Mouse (Mus musculus): ENCODE measurements around the gene Tmem229a. TPM values are rescaled to one million over a fixed set of nuclear protein-coding genes. Genes with fewer than 3 reads are reported as not detected.

The Tmem229a gene
- polyA plus RNA-seq, 1 experiment from 2014 or later = 2.0 TPM

DNA sequence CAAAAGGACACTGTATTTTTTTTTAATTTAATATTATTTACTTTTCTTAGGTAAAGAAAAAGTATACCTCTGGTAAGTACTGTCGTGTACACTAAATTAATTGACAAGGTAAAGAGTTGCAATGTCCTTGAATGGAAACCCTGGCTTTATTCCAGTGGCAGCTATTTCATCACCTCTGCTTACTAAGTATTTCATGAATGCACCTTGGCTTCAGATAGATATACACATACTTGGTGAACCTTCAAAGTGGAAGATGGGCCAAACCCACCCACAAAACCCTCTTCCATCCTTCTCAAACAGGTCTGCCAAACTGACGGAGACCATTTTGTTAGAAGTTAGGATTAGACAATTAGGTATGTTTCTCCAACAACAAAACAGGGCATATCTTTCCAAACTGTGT is 5.4 kb downstream of the Tmem229a start:
- Histone ChIP-seq H3K27ac (no peak overlapping the region), H3K4me3 (no peak overlapping the region), H3K36me3 (no peaks in the 10 kb centered on the region), H3K27me3 (peaks cover 6% of the 10 kb centered on the region; the same call in 1 of the 2 replicates), H3K4me1 (replicated peaks) (peaks cover 5% of the 10 kb centered on the region), H3K4me2 (no peak overlapping the region), H3K9me3 (no peaks in the 10 kb centered on the region), H3K9ac (no peak overlapping the region)
- WGBS = 93% methylated on average over 2 of the region's 2 CpGs
- no peak for ATAC-seq (ENCODE audit: low FRiP score)

DNA sequence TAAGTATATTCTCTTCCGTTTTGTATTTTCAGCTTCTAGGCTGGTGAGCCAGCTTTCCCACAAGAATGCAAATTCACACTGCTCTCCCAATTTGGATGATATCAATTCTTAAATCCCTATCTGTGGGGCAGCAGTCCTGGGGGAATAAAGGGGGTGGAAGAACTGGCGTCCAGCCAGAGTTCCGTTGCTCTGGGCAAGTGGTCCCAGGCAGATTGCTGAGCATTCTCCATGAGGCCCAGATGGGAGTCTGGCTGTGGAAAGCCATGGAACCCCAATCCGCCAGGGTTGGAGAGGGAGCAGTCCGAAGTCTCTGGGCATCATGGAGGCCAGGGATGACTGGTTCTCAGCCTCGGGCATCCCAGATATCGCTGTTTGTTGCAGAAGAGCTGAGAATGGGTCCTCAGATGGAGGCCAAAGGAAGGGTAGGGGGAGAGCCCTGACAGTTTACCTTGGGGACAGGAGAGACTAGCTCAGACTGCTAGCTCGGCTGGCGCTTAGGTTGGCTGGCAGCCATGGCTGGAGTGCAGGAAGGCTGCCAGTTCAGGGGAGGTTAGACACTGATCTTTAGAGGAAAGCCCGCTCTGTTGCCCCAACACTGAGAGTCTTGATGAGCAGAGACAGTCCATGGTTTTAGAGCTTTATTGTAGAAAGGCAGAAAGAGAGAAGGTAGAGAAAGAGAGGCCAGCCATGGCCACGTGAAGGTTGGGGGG is 30.9 kb downstream of the Tmem229a start:
- no peak overlapping the region for H3K27ac ChIP-seq
- H3K4me3 ChIP-seq = no peak overlapping the region
- no peak overlapping the region for H3K9ac ChIP-seq
- no peaks in the 10 kb centered on the region for H3K27me3 ChIP-seq
- no peaks in the 10 kb centered on the region for H3K4me1 ChIP-seq (replicated peaks)
- no peaks in the 10 kb centered on the region for H3K9me3 ChIP-seq
- no peak for ATAC-seq (ENCODE audit: low FRiP score)
- no peaks in the 10 kb centered on the region for H3K36me3 ChIP-seq
- no peak overlapping the region for H3K4me2 ChIP-seq
- WGBS = 94% methylated on average over 11 of the region's 11 CpGs

DNA sequence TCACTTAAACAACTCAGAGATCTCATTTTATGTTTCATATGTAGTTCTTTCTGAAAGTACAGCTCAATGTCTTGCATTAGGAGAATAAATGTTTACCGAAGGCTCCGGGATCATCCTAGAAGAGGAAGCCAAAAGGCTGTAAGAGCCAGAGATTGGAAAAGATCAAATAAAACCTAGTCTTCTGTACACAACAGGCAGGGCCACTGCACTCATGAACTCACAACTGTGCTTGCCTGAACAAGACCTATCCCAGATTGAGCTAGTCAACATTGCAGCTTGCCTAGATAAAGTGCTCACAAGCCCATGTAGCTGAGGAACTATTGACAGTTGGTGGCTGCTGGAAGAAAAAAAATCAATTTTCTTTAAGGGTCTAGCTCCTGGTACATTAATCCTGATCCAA is 42.5 kb downstream of the Tmem229a start:
- no peak for ATAC-seq (ENCODE audit: low FRiP score)
- no peak overlapping the region for H3K4me3 ChIP-seq
- H3K4me1 ChIP-seq (replicated peaks) = no peaks in the 10 kb centered on the region
- H3K4me2 ChIP-seq = no peak overlapping the region
- no peak overlapping the region for H3K9ac ChIP-seq
- no peak overlapping the region for H3K27ac ChIP-seq
- no peaks in the 10 kb centered on the region for H3K9me3 ChIP-seq
- H3K27me3 ChIP-seq = no peaks in the 10 kb centered on the region
- H3K36me3 ChIP-seq = no peaks in the 10 kb centered on the region
- 98% methylated on average over 2 of the region's 2 CpGs for WGBS

DNA sequence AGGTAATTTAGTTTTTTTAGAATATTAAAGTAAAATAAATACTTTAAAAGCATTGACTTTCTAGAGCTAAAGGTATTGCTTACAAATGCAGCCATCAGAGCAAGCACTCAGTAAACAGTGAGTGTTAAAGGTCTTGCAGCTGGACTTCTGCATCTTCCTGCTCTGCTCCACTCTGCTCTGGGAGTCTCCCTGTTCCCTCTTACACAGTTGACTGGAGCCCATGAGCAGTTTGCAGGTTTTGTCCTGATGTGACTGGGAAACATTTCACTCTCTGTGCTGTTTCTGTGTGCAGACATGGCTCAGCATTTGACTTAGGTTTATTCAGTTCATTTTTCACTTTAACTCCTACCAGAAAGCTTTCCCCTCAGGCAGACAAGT is 45.4 kb downstream of the Tmem229a start:
- Histone ChIP-seq H3K9ac (no peak overlapping the region), H3K36me3 (no peaks in the 10 kb centered on the region), H3K9me3 (no peaks in the 10 kb centered on the region), H3K4me1 (replicated peaks) (no peaks in the 10 kb centered on the region), H3K4me3 (no peak overlapping the region), H3K27ac (no peak overlapping the region), H3K4me2 (no peak overlapping the region), H3K27me3 (no peaks in the 10 kb centered on the region)
- no peak for ATAC-seq (ENCODE audit: low FRiP score)

DNA sequence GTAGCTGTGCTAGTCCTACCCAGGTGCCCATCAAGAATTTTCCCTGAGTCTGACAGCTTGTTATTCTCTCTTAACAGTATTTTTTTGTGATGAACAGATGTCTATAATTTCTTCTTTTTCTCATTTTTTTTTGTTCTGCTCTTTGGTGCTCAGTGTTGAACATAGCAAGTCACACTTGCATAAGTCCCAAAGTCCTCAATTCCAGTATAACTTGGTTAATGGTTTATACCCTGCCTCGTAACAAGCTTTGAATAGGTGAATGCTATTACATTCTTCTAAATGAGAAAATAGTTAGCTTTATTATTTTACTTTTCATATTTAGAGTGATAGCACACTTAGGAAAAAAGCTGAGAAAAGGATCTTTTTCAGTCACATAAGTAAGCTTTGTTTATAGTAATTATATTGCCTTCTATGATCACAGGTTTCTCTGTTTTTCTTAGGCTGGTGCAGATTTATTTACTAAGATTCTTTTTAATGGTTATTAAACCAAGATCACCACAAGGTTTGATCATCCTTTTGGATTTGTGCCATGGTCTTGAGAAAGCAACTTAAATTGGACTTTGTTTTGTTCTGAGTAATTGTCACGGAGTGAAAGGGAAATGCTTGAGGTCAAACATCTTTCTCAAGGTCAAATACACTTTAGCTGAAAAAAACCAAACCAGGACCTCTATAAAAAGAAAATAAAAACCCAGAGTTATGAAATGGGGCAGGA is 45.9 kb downstream of the Tmem229a start:
- Histone ChIP-seq H3K4me3 (no peak overlapping the region), H3K4me2 (no peak overlapping the region), H3K36me3 (no peaks in the 10 kb centered on the region), H3K9ac (no peak overlapping the region), H3K27ac (no peak overlapping the region), H3K27me3 (no peaks in the 10 kb centered on the region), H3K4me1 (replicated peaks) (no peaks in the 10 kb centered on the region), H3K9me3 (no peaks in the 10 kb centered on the region)
- ATAC-seq (ENCODE audit: low FRiP score) = no peak
- WGBS = 81% methylated on average over 2 of the region's 2 CpGs

DNA sequence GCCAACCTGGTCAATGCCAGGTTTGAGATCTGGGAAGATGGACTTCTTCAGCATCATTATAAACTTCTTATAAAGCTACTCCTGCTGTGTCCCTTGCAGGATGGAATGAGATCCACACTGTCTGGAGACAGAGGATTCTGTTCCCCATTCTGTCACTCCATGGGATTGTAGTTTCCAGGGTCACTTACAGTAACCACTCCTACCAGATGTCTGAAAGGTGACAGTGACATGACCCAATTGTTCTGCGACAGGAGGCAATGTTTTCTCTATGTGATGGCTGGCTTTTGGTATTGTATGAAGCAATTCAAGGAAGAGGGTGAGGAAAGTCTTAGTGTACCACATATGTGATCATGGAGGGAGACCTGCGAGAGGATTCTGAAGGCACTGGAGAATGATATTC is 48.3 kb downstream of the Tmem229a start:
- no peak overlapping the region for H3K27ac ChIP-seq
- H3K4me2 ChIP-seq = no peak overlapping the region
- ATAC-seq (ENCODE audit: low FRiP score) = no peak
- H3K36me3 ChIP-seq = no peaks in the 10 kb centered on the region
- H3K4me3 ChIP-seq = no peak overlapping the region
- no peaks in the 10 kb centered on the region for H3K9me3 ChIP-seq
- 95% methylated on average over 2 of the region's 2 CpGs for WGBS
- no peaks in the 10 kb centered on the region for H3K4me1 ChIP-seq (replicated peaks)
- no peaks in the 10 kb centered on the region for H3K27me3 ChIP-seq
- H3K9ac ChIP-seq = no peak overlapping the region

DNA sequence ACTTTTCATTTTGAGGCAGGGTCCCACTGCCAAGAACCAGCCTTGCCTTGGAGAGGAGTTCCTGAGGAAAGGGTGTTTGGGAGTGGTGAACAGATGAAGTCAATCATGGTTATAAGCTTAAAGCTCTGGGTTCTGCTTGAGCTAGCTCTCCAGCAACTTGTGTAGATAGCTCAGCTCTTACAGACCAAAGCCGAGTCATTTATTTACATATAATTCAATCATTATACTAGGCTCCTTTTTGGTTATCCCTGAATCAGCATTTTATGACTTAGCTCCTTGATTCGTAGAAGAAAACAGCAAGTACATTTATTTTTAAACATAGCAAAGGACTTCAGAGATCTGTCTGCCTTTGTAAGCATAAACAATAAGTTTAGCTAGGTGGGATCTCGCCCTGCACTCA is 51.0 kb downstream of the Tmem229a start:
- no peak for ATAC-seq (ENCODE audit: low FRiP score)
- no peaks in the 10 kb centered on the region for H3K9me3 ChIP-seq
- H3K4me3 ChIP-seq = no peak overlapping the region
- H3K27me3 ChIP-seq = no peaks in the 10 kb centered on the region
- no peak overlapping the region for H3K27ac ChIP-seq
- no peaks in the 10 kb centered on the region for H3K36me3 ChIP-seq
- H3K4me2 ChIP-seq = no peak overlapping the region
- no peak overlapping the region for H3K9ac ChIP-seq
- 92% methylated on average over 3 of the region's 3 CpGs for WGBS
- H3K4me1 ChIP-seq (replicated peaks) = no peaks in the 10 kb centered on the region

Other genes with a start within 250 kb of the Tmem229a start
- not detected in 2 replicates for gene Hyal6, start 223.1 kb downstream of the Tmem229a start, polyA plus RNA-seq (2015; fragmentation: Nextera tagmentation; extraction: Ambion mirVana)
- gene Hyal4, start 208.0 kb downstream of the Tmem229a start, polyA plus RNA-seq (2015; fragmentation: Nextera tagmentation; extraction: Ambion mirVana) = not detected in 2 replicates
- not detected in 2 replicates for gene Spam1, start 165.1 kb downstream of the Tmem229a start, polyA plus RNA-seq (2015; fragmentation: Nextera tagmentation; extraction: Ambion mirVana)
- gene Hyal5, start 98.3 kb downstream of the Tmem229a start, polyA plus RNA-seq (2015; fragmentation: Nextera tagmentation; extraction: Ambion mirVana) = not detected in 2 replicates